Mouse (Mus musculus): ENCODE results near the gene Spata31d1c. TPM values are rescaled to one million over a fixed set of nuclear protein-coding genes. Genes with fewer than 3 reads are reported as not detected.

Gene Spata31d1c
- polyA plus RNA-seq, 2 experiments = not detected

DNA sequence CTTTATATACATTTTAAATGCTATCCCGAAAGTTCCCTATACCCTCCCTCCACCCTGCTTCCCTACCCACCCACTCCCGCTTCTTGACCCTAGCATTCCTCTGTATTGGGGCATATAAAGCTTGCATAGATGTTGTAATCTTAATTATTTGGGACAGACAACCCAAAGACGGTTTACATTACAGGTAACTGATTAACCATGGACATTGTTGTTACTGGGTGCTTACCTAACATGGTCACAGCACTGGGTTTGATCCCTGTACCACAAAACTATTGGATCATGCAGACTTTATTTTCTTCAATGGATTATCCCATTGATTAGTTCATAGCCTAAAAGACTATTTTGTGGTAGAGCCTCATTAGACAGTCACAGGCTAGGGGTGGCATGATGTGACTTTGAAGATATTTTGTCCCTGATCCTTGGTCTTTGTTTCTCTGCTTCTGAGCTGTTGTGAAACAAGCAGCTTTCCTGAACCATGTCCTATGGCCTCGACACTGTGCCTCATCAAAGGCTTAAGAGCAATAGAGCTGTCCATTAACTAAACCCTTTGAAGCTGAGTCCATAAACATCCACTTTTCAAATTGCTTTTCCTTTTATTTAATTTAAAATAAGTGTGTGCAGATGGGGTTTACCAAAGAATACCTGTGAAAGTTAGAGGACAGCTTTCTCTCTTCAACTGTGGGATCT is 21.7 kb upstream of the Spata31d1c start:
- Histone ChIP-seq H3K36me3 (replicated peaks; ENCODE audit: control insufficient read depth, insufficient read depth, low read depth) (no peaks in the 10 kb centered on the region), H3K4me2 (ENCODE audit: low read depth) (no peak overlapping the region), H3K9ac (replicated peaks) (no peak overlapping the region), H3K4me1 (replicated peaks; ENCODE audit: control insufficient read depth in 2 of 2, insufficient read depth in 2 of 2, low read length in 1 of 2) (no peaks in the 10 kb centered on the region), H3K27me3 (ENCODE audit: control insufficient read depth, insufficient read depth, low read length) (no peaks in the 10 kb centered on the region), H3K4me3 (ENCODE audit: insufficient read depth in 1 of 2, low read depth in 2 of 2, low read length in 2 of 2) (no peak overlapping the region), H3K27ac (no peak overlapping the region), H3K9me3 (ENCODE audit: control insufficient read depth, low read length) (no peaks in the 10 kb centered on the region)
- DNase-seq (ENCODE audit: low read depth in 3 of 3, low spot score in 3 of 3) = peak in 1 of 3 experiments; percentile 3
- ATAC-seq (ENCODE audit: insufficient read depth) = peak; percentile 79
- no peak for TF ChIP-seq EP300 (IDR thresholded peaks at IDR 0.05; ENCODE audit: low read depth)
- TF ChIP-seq CTCF (IDR thresholded peaks at IDR 0.05; ENCODE audit: low read depth) = no peak
- WGBS (ENCODE audit: insufficient replicate concordance) = 48% methylated on average over 4 of the region's 4 CpGs

DNA sequence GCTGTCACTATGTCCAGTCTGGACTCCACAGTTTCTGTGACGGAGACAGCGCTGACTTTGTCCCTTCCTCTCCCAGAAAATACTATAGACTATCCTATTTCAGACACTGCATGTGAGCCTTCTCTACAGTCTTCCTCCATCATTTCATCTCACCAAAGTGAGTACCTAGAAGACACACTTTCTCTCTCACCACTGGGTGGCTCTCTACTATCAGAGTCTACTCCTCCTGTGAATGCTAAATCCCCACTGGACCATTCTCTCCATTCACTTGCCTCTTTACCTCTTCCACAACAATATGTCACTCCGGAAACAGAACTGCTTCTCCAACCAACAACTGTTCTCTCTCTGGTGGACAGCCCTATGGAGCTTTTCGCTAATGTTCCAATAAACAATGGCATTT is 2.2 kb downstream of the Spata31d1c start:
- Histone ChIP-seq H3K9me3 (ENCODE audit: control insufficient read depth, low read length) (no peaks in the 10 kb centered on the region), H3K4me3 (ENCODE audit: insufficient read depth in 1 of 2, low read depth in 2 of 2, low read length in 2 of 2) (no peak overlapping the region), H3K4me1 (replicated peaks; ENCODE audit: control insufficient read depth in 2 of 2, insufficient read depth in 2 of 2, low read length in 1 of 2) (no peaks in the 10 kb centered on the region), H3K27ac (no peak overlapping the region), H3K27me3 (ENCODE audit: control insufficient read depth, insufficient read depth, low read length) (no peaks in the 10 kb centered on the region), H3K36me3 (replicated peaks; ENCODE audit: control insufficient read depth, insufficient read depth, low read depth) (no peaks in the 10 kb centered on the region), H3K9ac (replicated peaks) (no peak overlapping the region), H3K4me2 (ENCODE audit: low read depth) (no peak overlapping the region)
- peak; percentile 49 for TF ChIP-seq CTCF (IDR thresholded peaks at IDR 0.05; ENCODE audit: low read depth)
- TF ChIP-seq EP300 (IDR thresholded peaks at IDR 0.05; ENCODE audit: low read depth) = no peak
- ATAC-seq (ENCODE audit: insufficient read depth) (peak; percentile 43; the same call in 1 of the 2 replicates), DNase-seq (ENCODE audit: low read depth in 3 of 3, low spot score in 3 of 3) (no peak)
- 48% methylated on average over 4 of the region's 4 CpGs for WGBS (ENCODE audit: insufficient replicate concordance)

DNA sequence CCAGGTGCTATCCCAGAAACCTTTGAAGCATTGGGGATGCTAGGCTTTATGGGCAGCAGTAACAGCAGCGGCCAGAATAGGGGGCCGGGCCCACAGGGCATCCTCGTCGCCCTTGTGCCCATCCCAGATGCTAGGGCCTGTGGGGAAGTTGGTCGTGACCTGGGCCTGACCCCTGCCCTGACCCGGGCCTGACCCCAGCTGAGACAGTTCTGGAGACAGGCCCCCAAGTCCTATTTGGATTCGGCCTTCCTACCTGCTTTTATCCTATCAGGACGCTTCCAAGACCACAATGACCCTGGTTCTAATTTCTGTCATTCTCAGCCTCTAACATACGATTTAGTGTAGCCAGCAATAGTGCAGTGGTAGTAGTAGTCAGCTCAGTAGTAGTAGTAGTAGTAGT is 19.8 kb downstream of the Spata31d1c start, which contains the start of gene Prss47:
Gene Prss47 (minus strand): TSS at position 101 of the 400 bp plus-strand sequence.
- WGBS (ENCODE audit: insufficient replicate concordance) = 65% methylated on average over 9 of the region's 9 CpGs
- ATAC-seq (ENCODE audit: insufficient read depth) = no peak
- no peak for DNase-seq (ENCODE audit: low read depth in 3 of 3, low spot score in 3 of 3)
- Histone ChIP-seq H3K27ac (no peak within 1 kb of the TSS), H3K36me3 (replicated peaks; ENCODE audit: control insufficient read depth, insufficient read depth, low read depth) (no peaks in the 10 kb centered on the region), H3K4me1 (replicated peaks; ENCODE audit: control insufficient read depth in 2 of 2, insufficient read depth in 2 of 2, low read length in 1 of 2) (no peaks in the 10 kb centered on the region), H3K4me2 (ENCODE audit: low read depth) (no peak within 1 kb of the TSS), H3K27me3 (ENCODE audit: control insufficient read depth, insufficient read depth, low read length) (no peaks in the 10 kb centered on the region), H3K9ac (replicated peaks) (no peak within 1 kb of the TSS), H3K4me3 (ENCODE audit: insufficient read depth in 1 of 2, low read depth in 2 of 2, low read length in 2 of 2) (no peak within 1 kb of the TSS), H3K9me3 (ENCODE audit: control insufficient read depth, low read length) (no peaks in the 10 kb centered on the region)
- TF ChIP-seq EP300 (IDR thresholded peaks at IDR 0.05; ENCODE audit: low read depth) (no peak), CTCF (IDR thresholded peaks at IDR 0.05; ENCODE audit: low read depth) (no peak)

DNA sequence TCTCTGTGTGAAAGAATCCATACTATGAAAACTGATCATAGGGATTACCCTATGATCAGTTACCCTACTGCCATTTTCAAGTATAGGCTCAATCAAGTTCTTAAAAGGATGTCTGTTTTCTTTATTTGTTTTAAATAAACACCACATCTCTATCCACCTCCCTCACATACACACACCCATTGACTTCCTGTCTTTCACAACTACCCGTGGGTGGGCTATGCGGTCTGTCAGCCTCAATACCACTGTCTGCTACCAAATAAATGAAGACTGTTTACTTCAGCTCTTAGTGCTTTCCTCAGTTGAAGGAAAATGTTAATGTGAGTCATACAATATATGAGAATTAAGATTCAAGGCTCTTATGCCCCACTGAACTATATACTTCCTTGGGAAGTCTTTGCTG is 37.1 kb downstream of the Spata31d1c start:
- Histone ChIP-seq H3K4me3 (ENCODE audit: insufficient read depth in 1 of 2, low read depth in 2 of 2, low read length in 2 of 2) (no peak overlapping the region), H3K4me2 (ENCODE audit: low read depth) (no peak overlapping the region), H3K27ac (no peak overlapping the region), H3K9ac (replicated peaks) (no peak overlapping the region), H3K9me3 (ENCODE audit: control insufficient read depth, low read length) (no peaks in the 10 kb centered on the region), H3K4me1 (replicated peaks; ENCODE audit: control insufficient read depth in 2 of 2, insufficient read depth in 2 of 2, low read length in 1 of 2) (no peaks in the 10 kb centered on the region), H3K27me3 (ENCODE audit: control insufficient read depth, insufficient read depth, low read length) (no peaks in the 10 kb centered on the region), H3K36me3 (replicated peaks; ENCODE audit: control insufficient read depth, insufficient read depth, low read depth) (peaks cover 14% of the 10 kb centered on the region)
- no peak for TF ChIP-seq CTCF (IDR thresholded peaks at IDR 0.05; ENCODE audit: low read depth)
- ATAC-seq (ENCODE audit: insufficient read depth) (no peak), DNase-seq (ENCODE audit: low read depth in 3 of 3, low spot score in 3 of 3) (no peak)
- 76% methylated on average over 2 of the region's 2 CpGs for WGBS (ENCODE audit: insufficient replicate concordance)

Other genes with a start within 250 kb of the Spata31d1c start
- under 0.01 TPM in 1 of 2 replicates, not detected in the other for gene Cntnap3, start 129.1 kb upstream of the Spata31d1c start, polyA plus RNA-seq (2012; rRNA removed)
- not detected in 2 replicates for gene Cntnap3, start 129.1 kb upstream of the Spata31d1c start, polyA plus RNA-seq (2014; fragmentation: Nextera tagmentation; extraction: Ambion mirVana)
- gene Spata31, start 115.7 kb upstream of the Spata31d1c start, polyA plus RNA-seq (2012; rRNA removed) = not detected in 2 replicates
- not detected in 2 replicates for gene Spata31, start 115.7 kb upstream of the Spata31d1c start, polyA plus RNA-seq (2014; fragmentation: Nextera tagmentation; extraction: Ambion mirVana)
- not detected in 2 replicates for gene Prss47, start 19.7 kb downstream of the Spata31d1c start, polyA plus RNA-seq (2012; rRNA removed)
- gene Prss47, start 19.7 kb downstream of the Spata31d1c start, polyA plus RNA-seq (2014; fragmentation: Nextera tagmentation; extraction: Ambion mirVana) = not detected in 2 replicates
- 13.6 and 14.3 TPM in 2 replicates for gene Mfsd14b, start 79.9 kb downstream of the Spata31d1c start, polyA plus RNA-seq (2012; rRNA removed)
- gene Mfsd14b, start 79.9 kb downstream of the Spata31d1c start, polyA plus RNA-seq (2014; fragmentation: Nextera tagmentation; extraction: Ambion mirVana) = 41.1 and 41.2 TPM in 2 replicates
- not detected in 2 replicates for gene Olfr465-ps1, start 105.0 kb downstream of the Spata31d1c start, polyA plus RNA-seq (2012; rRNA removed)
- not detected in 2 replicates for gene Olfr465-ps1, start 105.0 kb downstream of the Spata31d1c start, polyA plus RNA-seq (2014; fragmentation: Nextera tagmentation; extraction: Ambion mirVana)
- gene Olfr466, start 117.2 kb downstream of the Spata31d1c start, polyA plus RNA-seq (2012; rRNA removed) = not detected in 2 replicates
- gene Olfr466, start 117.2 kb downstream of the Spata31d1c start, polyA plus RNA-seq (2014; fragmentation: Nextera tagmentation; extraction: Ambion mirVana) = not detected in 2 replicates
- gene Nlrp4f, start 172.9 kb downstream of the Spata31d1c start, polyA plus RNA-seq (2012; rRNA removed) = not detected in 2 replicates
- 0.17 TPM in 1 of 2 replicates, not detected in the other for gene Nlrp4f, start 172.9 kb downstream of the Spata31d1c start, polyA plus RNA-seq (2014; fragmentation: Nextera tagmentation; extraction: Ambion mirVana)
- not detected in 2 replicates for gene Gm10775, start 226.5 kb downstream of the Spata31d1c start, polyA plus RNA-seq (2012; rRNA removed)
- not detected in 2 replicates for gene Gm10775, start 226.5 kb downstream of the Spata31d1c start, polyA plus RNA-seq (2014; fragmentation: Nextera tagmentation; extraction: Ambion mirVana)
- gene Zfp369, start 245.8 kb downstream of the Spata31d1c start, polyA plus RNA-seq (2012; rRNA removed) = 6.8 and 8.9 TPM in 2 replicates
- gene Zfp369, start 245.8 kb downstream of the Spata31d1c start, polyA plus RNA-seq (2014; fragmentation: Nextera tagmentation; extraction: Ambion mirVana) = 4.3 and 4.5 TPM in 2 replicates

All from liver, embryonic 14.5 days (tissue).